Mouse (Mus musculus): ENCODE measurements around the gene Smagp.

DNA sequence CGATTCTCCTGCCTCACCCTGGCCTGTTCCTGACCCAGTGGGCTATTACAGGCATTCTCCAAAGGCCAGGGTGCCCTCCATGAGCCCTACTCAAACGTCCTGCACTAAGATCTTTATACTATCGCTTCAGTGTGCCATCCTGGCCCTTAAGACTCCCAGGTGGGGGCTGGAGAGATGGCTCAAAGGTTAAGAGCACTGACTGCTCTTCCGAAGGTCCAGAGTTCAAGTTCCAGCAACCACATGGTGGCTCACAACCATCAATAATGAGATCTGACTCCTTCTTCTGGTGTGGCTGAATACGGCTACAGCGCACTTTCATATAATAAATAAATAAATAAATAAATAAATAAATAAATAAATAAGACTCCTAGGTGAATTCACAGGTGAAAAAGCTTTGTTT is 43.9 kb downstream of the Smagp start:
- TF ChIP-seq POLR2A (IDR thresholded peaks at IDR 0.05; ENCODE audit: borderline replicate concordance, low read depth, low read length) = no peak
- TF ChIP-seq CTCF (IDR thresholded peaks at IDR 0.05; ENCODE audit: low read depth, low read length) = no peak

Data from bone marrow macrophage, adult 2 months (primary cell).